Mouse (Mus musculus) cerebellum, adult 2 months (tissue): Measurements from ENCODE around the gene Lrp3. TPM values are rescaled to one million over a fixed set of nuclear protein-coding genes. Genes with fewer than 3 reads are reported as not detected.

Source experiments
- DNase-seq, 2 experiments: peaks; one replicate each; pipeline ENCODE4 v3.0.0; 2021
- H3K27ac ChIP-seq: fragments of 200-500 bp; 2 replicates; pipeline ENCODE4 v1.5.1; 2012; ENCODE audit warnings: low read length, control low read depth, inconsistent platforms; ENCODE audit not compliant: insufficient read depth
- H3K27me3 ChIP-seq: fragments of 200-500 bp; 2 replicates; pipeline ENCODE4 v1.6.1; 2012; ENCODE audit warnings: inconsistent platforms, mild to moderate bottlenecking, low read length, moderate library complexity; ENCODE audit not compliant: control insufficient read depth, insufficient read depth
- H3K4me1 ChIP-seq: fragments of 200-500 bp; 2 replicates; pipeline ENCODE4 v1.6.1; 2011; ENCODE audit warnings: low read length; ENCODE audit not compliant: control insufficient read depth, insufficient read depth
- H3K4me3 ChIP-seq: fragments of 200-500 bp; replicated peaks from 2 replicates; pipeline ENCODE3; 2011; ENCODE audit warnings: mild to moderate bottlenecking, low read depth, low read length, control low read depth; ENCODE audit not compliant: insufficient read depth
- CTCF ChIP-seq: fragments of 200-500 bp; IDR thresholded peaks from 2 replicates; pipeline ENCODE4 v1.5.1; 2011; ENCODE audit warnings: low read depth, mild to moderate bottlenecking, control low read depth, low read length, moderate library complexity, borderline replicate concordance; ENCODE audit not compliant: insufficient read depth
- POLR2A ChIP-seq: fragments of 200-500 bp; IDR thresholded peaks from 2 replicates; pipeline ENCODE4 v1.6.1; 2011; ENCODE audit warnings: low read length, control low read depth, borderline replicate concordance; ENCODE audit not compliant: insufficient read depth
- WGBS: fragments of 180-500 bp; shearing (Covaris S2); methylation state at CpG from one replicate; pipeline ENCODE4 v1.1.7; 2018; 5-methylcytosine and 5-hydroxymethylcytosine counted together
- polyA plus RNA-seq: library from polyadenylated mRNA; depleted of rRNA; stranded (reverse); fragments of >200 nt; gene quantifications from 2 replicates; pipeline ENCODE4 v1.2.3, GENCODE M21; 2012

Gene Lrp3
- polyA plus RNA-seq, 1 experiment = 62.9 TPM

DNA sequence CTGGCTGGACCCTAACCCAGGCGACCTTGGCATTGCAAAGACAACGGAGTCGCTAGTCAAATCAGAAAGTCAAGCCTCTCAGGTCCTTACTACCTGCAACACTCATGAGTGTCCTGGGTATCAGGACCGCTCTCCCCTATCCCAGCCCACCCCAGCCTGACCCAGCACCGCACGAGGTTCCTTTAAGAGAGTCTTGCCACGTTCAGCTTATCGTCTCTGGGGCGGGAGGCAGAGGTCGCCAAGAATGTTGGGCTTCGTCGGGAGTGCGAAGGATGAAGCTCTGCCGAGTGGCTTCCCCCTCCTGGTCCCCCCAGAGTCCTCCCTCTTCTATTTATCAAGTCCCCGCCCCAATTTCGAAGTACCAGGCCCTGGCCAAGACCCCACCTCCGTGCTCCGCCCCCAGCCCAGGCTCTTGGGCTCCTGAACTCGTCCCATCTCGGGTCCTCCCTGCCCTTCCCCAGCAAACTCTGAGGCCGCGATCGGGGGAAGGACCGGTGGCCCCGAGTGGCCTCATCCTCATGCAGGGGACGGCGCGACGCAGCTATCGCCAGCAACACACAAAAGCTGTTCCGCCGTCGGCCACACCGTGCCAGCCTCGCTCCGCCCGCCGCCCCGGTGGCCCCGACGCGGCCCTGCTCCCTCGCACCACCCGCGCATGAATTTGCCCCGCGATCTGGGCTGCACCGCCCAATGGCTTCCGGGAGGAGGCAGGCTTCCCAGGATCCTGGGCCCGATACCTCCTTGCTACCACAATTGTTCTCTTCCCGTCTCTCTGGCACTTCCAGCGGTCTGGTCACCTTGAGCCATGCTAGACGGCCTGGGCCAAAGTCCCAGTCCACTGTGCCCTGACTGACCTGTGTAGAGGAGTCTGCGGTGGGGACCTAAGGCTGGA, 30.2 kb downstream of the Lrp3 start:
- DNase-seq = peak; percentile 29 to 43
- Histone ChIP-seq H3K27me3 (no peaks in the 10 kb centered on the region; the same call in 1 of the 2 replicates), H3K27ac (no peak overlapping the region), H3K4me3 (no peak overlapping the region), H3K4me1 (no peaks in the 10 kb centered on the region)
- WGBS = 4% methylated on average over 54 of the region's 54 CpGs
- TF ChIP-seq CTCF (0 out of 2 replicates have a peak, but pooled peaks have one; percentile 10), POLR2A (no peak)

DNA sequence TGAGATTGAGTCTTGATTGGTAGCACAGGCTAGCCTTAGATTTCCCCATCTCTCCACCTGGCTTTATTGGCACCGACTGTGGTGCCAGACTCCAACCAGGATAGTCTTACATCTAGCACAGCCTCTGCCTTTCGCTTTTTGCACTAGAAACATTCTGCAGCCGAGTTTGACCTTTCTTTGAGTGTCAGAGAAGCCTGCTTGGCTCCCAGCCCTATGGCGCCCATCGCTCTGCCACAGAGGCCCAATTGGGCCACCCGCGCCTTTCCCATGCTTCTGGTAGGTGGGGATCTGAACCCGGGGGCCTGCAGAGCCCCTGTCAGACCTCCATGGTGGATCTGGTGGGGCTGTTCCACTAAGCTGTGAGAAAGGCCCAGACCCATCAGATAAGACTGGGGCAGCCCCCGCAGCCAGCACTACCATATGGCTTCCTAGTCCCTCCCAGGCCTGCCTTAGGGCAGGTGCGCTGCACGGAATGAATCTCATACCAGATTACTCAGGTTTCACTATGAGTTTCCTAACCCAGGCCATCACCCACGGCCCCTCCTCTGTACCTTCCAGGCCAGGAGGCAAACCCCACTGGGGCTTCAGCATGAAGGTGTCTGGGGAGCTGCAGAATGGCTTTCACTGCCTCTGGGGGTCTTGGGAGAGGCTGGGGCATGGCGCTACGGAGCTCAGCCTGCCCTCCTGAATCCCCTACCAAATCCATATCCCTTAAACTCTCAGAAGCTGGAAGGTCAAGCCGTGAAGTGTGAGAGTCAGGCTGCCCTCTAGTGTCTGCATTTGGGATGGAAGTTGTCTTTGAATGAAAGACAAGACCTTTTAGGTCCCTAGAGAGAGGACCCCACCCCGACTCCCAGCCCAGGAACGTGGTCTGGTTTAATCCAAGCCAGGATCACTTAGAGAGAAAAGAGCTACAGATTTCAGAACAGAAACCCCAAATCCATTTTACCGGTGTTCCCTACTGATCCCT, 38.6 kb downstream of the Lrp3 start:
- Histone ChIP-seq H3K27ac (no peak overlapping the region), H3K27me3 (no peaks in the 10 kb centered on the region), H3K4me3 (no peak overlapping the region), H3K4me1 (no peaks in the 10 kb centered on the region)
- peak in 1 of 2 experiments; percentile 23 for DNase-seq
- TF ChIP-seq CTCF (peak; percentile 37; the same call in 1 of the 2 replicates), POLR2A (no peak)
- 52% methylated on average over 18 of the region's 18 CpGs for WGBS

DNA sequence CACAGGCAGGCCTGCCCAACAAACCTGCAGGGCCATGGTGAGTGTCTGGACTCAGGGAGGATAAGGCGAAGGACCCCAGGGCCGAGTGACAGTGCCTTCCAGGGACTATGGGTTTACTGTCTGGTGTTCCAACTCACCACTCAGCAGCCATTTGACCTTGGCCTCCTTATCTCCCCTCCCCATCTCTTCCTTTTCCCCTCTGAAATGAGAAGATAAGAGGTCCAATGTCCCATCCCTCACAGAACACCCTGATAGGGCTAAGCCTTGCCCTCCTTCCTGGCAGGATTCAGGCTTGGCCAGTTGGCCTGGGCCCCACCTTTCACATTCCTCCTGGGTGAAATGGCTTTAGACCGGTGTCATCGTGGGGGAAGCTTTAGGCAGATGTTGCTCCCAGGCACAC, 39.8 kb downstream of the Lrp3 start:
- Histone ChIP-seq H3K27ac (no peak overlapping the region), H3K4me1 (no peaks in the 10 kb centered on the region), H3K27me3 (no peaks in the 10 kb centered on the region), H3K4me3 (no peak overlapping the region)
- TF ChIP-seq POLR2A (no peak), CTCF (no peak)
- no peak for DNase-seq
- WGBS = 79% methylated on average over 4 of the region's 4 CpGs

DNA sequence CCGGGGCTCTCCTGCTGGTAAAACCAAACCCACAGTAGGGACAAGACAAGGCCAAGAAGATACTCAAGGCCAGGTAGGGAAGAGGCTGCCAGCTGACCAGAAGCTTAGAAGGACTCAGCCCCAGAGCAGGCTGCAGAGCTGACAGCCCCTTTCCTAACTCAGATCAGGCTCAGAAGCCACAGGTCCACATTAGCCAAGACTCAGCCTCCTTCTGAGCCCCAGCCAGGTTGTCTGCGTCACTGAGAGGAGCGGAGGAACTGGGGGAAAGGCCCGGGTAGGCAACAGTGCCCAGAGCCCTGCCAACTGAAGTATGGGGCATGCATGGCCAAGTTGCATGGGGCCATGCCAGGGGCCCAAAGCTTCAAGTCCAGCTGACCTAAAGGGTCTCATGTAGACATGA, 42.8 kb downstream of the Lrp3 start:
- DNase-seq = no peak
- Histone ChIP-seq H3K27ac (no peak overlapping the region), H3K4me3 (no peak overlapping the region), H3K27me3 (no peaks in the 10 kb centered on the region), H3K4me1 (no peaks in the 10 kb centered on the region)
- TF ChIP-seq POLR2A (no peak), CTCF (no peak)
- 49% methylated on average over 4 of the region's 4 CpGs for WGBS

DNA sequence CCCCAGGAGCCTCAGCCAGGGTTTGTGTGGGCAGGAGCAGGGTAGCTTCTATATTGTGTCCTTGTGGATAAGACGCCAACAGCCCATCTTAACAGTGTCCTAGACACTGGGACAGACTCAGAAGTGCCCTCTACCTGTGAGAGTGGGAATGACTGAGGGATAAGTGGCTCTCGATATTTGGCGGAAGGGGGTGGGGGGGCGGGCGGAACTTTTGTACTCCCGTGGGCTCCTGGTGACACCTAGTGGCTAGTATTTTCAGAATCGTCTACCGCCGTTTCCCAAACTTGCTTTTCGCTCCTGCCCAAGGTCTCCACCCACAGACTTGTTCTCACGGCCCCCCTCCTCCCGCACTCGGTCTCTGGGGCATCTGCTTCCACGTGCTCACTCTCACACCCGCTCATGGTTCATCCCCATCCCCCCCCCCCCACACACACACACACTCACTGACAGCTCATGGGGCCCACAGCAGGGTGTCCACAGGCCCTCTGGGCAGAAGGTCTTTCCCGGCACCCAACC, 43.4 kb downstream of the Lrp3 start:
- no peak overlapping the region for H3K4me3 ChIP-seq
- no peaks in the 10 kb centered on the region for H3K27me3 ChIP-seq
- H3K4me1 ChIP-seq = no peaks in the 10 kb centered on the region
- TF ChIP-seq CTCF (peak; percentile 67), POLR2A (no peak)
- peak; percentile 62 to 69 for DNase-seq
- 2% methylated on average over 16 of the region's 16 CpGs for WGBS
- no peak overlapping the region for H3K27ac ChIP-seq

DNA sequence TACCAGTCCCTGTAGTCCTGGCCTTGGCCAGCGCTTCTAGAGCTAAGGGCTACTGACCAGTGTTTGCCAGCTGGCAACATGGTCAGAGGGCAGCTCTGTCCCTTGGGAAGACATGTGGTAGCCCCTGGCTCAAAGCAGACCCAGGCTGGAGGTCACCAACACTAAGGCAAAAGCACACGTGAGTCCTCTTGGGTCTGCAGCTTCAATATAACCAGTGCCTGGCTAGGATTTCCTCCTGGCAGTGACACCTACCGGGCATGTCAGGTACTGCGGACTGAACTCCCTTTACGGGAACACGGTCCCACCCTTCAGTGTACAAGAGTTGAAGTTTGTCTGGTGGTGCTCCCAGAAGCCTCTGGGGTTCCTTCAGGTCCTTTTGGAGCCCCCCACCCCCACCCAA, 46.0 kb downstream of the Lrp3 start:
- no peak overlapping the region for H3K27ac ChIP-seq
- peak; percentile 93 for TF ChIP-seq CTCF
- TF ChIP-seq POLR2A = no peak
- no peaks in the 10 kb centered on the region for H3K4me1 ChIP-seq
- no peaks in the 10 kb centered on the region for H3K27me3 ChIP-seq
- DNase-seq = peak; percentile 70 to 87
- no peak overlapping the region for H3K4me3 ChIP-seq
- WGBS = 7% methylated on average over 6 of the region's 6 CpGs

DNA sequence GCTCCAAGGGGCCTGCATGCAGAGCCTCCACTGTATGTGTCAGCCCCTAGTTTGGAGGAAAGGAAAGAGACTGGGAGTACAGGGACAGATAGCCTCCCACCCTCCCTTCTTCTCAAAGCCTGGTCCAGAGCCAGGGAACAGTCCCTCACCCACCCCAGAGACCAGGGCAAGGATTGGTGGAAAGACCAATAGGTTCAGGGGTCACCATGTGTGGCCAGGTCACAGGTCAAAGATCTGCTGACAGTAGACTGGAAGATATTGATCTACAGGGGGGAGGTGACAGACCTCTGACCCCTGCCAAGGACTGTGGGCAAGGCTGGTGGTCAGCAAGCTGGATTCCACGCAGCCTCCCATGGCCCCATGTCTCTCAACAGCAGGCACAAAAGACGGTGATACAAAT, 47.4 kb downstream of the Lrp3 start:
- DNase-seq = no peak
- no peaks in the 10 kb centered on the region for H3K27me3 ChIP-seq
- no peaks in the 10 kb centered on the region for H3K4me1 ChIP-seq
- TF ChIP-seq POLR2A (no peak), CTCF (no peak)
- 68% methylated on average over 2 of the region's 2 CpGs for WGBS
- no peak overlapping the region for H3K27ac ChIP-seq
- no peak overlapping the region for H3K4me3 ChIP-seq
